In genomic region chr1:105354901-105355891, GRCm38 (mm10) we compare ENCODE assay signal across 8 mouse cellular contexts. TPM values are rescaled to one million over a fixed set of nuclear protein-coding genes. Genes with fewer than 3 reads are reported as not detected.
A peak's percentile ranks its signal among the peaks of the same experiment; 100 is the strongest.
DNase-seq lines count a peak whose midpoint lies in the region; ATAC-seq and TF ChIP-seq lines count a peak whose summit lies in the region.

No protein-coding gene starts in this region.

- H3K9ac ChIP-seq in heart, embryonic 13.5 days: peak overlapping the region; percentile 77
- H3K9ac ChIP-seq in kidney, postnatal 0 days (ENCODE audit: low read depth, low read length): peak overlapping the region; percentile 70

- H3K27me3 ChIP-seq in forebrain, embryonic 10.5 days (ENCODE audit: poor library complexity, severe bottlenecking): peaks cover 44% of the 10 kb centered on the region
- peaks cover 27% of the 10 kb centered on the region for H3K27me3 ChIP-seq in heart, embryonic 13.5 days (replicated peaks)
- H3K27me3 ChIP-seq in kidney, postnatal 0 days (ENCODE audit: insufficient read depth, low read length): no peaks in the 10 kb centered on the region

- no peak for ATAC-seq in heart, embryonic 13.5 days (ENCODE audit: extremely low read depth, insufficient number of reproducible peaks, low FRiP score, low TSS enrichment)
- peak; percentile 26; the same call in 1 of the 2 replicates for ATAC-seq in kidney, postnatal 0 days (replicated peaks; ENCODE audit: low FRiP score, low read depth)

- peak; percentile 3 for DNase-seq in thymus, postnatal 14 days
- DNase-seq in thymus, postnatal 25 days: no peak
- peak; percentile 44 for DNase-seq in forebrain, embryonic 10.5 days (ENCODE audit: extremely low spot score, low spot score)
- DNase-seq in kidney, postnatal 0 days (ENCODE audit: low spot score): peak; percentile 57
- DNase-seq in lung, adult 18-20 months: peak; percentile 9 to 21
- DNase-seq in ovary, postnatal 10 days (ENCODE audit: low spot score): peak; percentile 17
- DNase-seq in adipocyte (ENCODE audit: low spot score): no peak

- H3K4me1 ChIP-seq in forebrain, embryonic 10.5 days: peaks cover 42% of the 10 kb centered on the region
- peaks cover 7% of the 10 kb centered on the region; the same call in 1 of the 2 replicates for H3K4me1 ChIP-seq in heart, embryonic 13.5 days
- peaks cover 4% of the 10 kb centered on the region; the same call in 1 of the 2 replicates for H3K4me1 ChIP-seq in kidney, postnatal 0 days (replicated peaks; ENCODE audit: insufficient read depth, low read length)

- no peak for TF ChIP-seq CTCF in kidney, postnatal 0 days (IDR thresholded peaks at IDR 0.05; ENCODE audit: low read depth)

- no peaks in the 10 kb centered on the region for H3K9me3 ChIP-seq in forebrain, embryonic 10.5 days
- H3K9me3 ChIP-seq in heart, embryonic 13.5 days: no peaks in the 10 kb centered on the region
- H3K9me3 ChIP-seq in kidney, postnatal 0 days (replicated peaks; ENCODE audit: low read length): no peaks in the 10 kb centered on the region

- 7% methylated on average over 30 of the region's 30 CpGs for WGBS in forebrain, embryonic 10.5 days
- 4% methylated on average over 30 of the region's 30 CpGs for WGBS in heart, embryonic 13.5 days
- 7% methylated on average over 30 of the region's 30 CpGs for WGBS in kidney, postnatal 0 days

- peak overlapping the region; percentile 96 for H3K4me2 ChIP-seq in heart, embryonic 13.5 days
- H3K4me2 ChIP-seq in kidney, postnatal 0 days (ENCODE audit: low read length): peak overlapping the region; percentile 94

- H3K36me3 ChIP-seq in forebrain, embryonic 10.5 days (replicated peaks): no peaks in the 10 kb centered on the region
- H3K36me3 ChIP-seq in heart, embryonic 13.5 days: no peaks in the 10 kb centered on the region
- no peaks in the 10 kb centered on the region for H3K36me3 ChIP-seq in kidney, postnatal 0 days (ENCODE audit: insufficient read depth, low read length)

- H3K4me3 ChIP-seq in forebrain, embryonic 10.5 days: peak overlapping the region; percentile 75
- H3K4me3 ChIP-seq in heart, embryonic 13.5 days: peak overlapping the region; percentile 82
- peak overlapping the region; percentile 84 for H3K4me3 ChIP-seq in kidney, postnatal 0 days (replicated peaks; ENCODE audit: low read depth, low read length)

- peak overlapping the region; percentile 85 for H3K27ac ChIP-seq in forebrain, embryonic 10.5 days
- no peak overlapping the region for H3K27ac ChIP-seq in heart, embryonic 13.5 days (replicated peaks)
- H3K27ac ChIP-seq in kidney, postnatal 0 days: no peak overlapping the region

RNA-seq across cellular contexts. Expression of gene Rnf152, which starts 1.3 kb away (rescaled TPM):
- polyA plus RNA-seq in forebrain, embryonic 10.5 days (2016; fragmentation: Nextera tagmentation; extraction: Ambion mirVana): 0.89 and 1.1 TPM in 2 replicates
- polyA plus RNA-seq in heart, embryonic 13.5 days (2015; fragmentation: Nextera tagmentation; extraction: Ambion mirVana): 0.13 and 0.15 TPM in 2 replicates
- polyA plus RNA-seq in kidney, postnatal 0 days (2015; fragmentation: Nextera tagmentation; extraction: Ambion mirVana): 2.0 and 2.3 TPM in 2 replicates

Comparison
In these comparisons a context has a peak if more than half of its experiments do, and no peak if none do; other contexts are left out.
1. DNase-seq: peak in thymus, postnatal 14 days (single experiment), forebrain, embryonic 10.5 days (single experiment), kidney, postnatal 0 days (single experiment), lung, adult 18-20 months (2 of 2) and ovary, postnatal 10 days (single experiment); none in thymus, postnatal 25 days (single experiment) and adipocyte (single experiment).
2. Peak in every context shown above with its lines, with median percentiles within 50 percentile points of each other: H3K4me3 ChIP-seq.